9 mouse cellular contexts compared by ENCODE assay signal in genomic region chr5:127241925-127242762, GRCm38 (mm10). TPM values are rescaled to one million over a fixed set of nuclear protein-coding genes. Genes with fewer than 3 reads are reported as not detected.
A peak's percentile ranks its signal among the peaks of the same experiment; 100 is the strongest.
DNase-seq lines count a peak whose midpoint lies in the region; ATAC-seq lines count a peak whose summit lies in the region.
"Had no signal": no experiment of that assay in that cellular context is flagged by ENCODE, and none has a peak within 500 bp of the region (broad histone marks: within the 10 kb centered on the region; RNA-seq: fewer than 3 reads in every experiment).

No protein-coding gene starts in this region.

- peak overlapping the region; percentile 80 for H3K9ac ChIP-seq in heart, embryonic 13.5 days
- peak overlapping the region; percentile 44 for H3K9ac ChIP-seq in embryonic facial prominence, embryonic 15.5 days
- peak overlapping the region; percentile 75 for H3K9ac ChIP-seq in limb, embryonic 12.5 days (replicated peaks)
- H3K9ac ChIP-seq in neural tube, embryonic 14.5 days (replicated peaks; ENCODE audit: low read depth, low read length), result peak overlapping the region; percentile 54

- no peak for DNase-seq in heart, postnatal 14 days
- peak; percentile 65 for DNase-seq in ZHBTc4 (ENCODE audit: low read depth, low spot score)
- DNase-seq in left cerebral cortex, adult 8-10 months (ENCODE audit: low spot score in 2 of 2), result no peak
- DNase-seq in frontal cortex, postnatal 36 days (ENCODE audit: low spot score in 2 of 2), result no peak

- H3K4me1 ChIP-seq in heart, embryonic 13.5 days, result peaks cover 26% of the 10 kb centered on the region
- peaks cover 39% of the 10 kb centered on the region for H3K4me1 ChIP-seq in embryonic facial prominence, embryonic 15.5 days
- peaks cover 37% of the 10 kb centered on the region for H3K4me1 ChIP-seq in limb, embryonic 12.5 days (replicated peaks)
- peaks cover 7% of the 10 kb centered on the region; the same call in 1 of the 2 replicates for H3K4me1 ChIP-seq in neural tube, embryonic 14.5 days (ENCODE audit: control insufficient read depth, insufficient read depth, low read length)

- peak overlapping the region; percentile 72 for H3K4me3 ChIP-seq in heart, embryonic 13.5 days
- H3K4me3 ChIP-seq in embryonic facial prominence, embryonic 15.5 days (replicated peaks), result peak overlapping the region; percentile 79
- H3K4me3 ChIP-seq in limb, embryonic 12.5 days (replicated peaks), result peak overlapping the region; percentile 75
- peak overlapping the region; percentile 60 for H3K4me3 ChIP-seq in neural tube, embryonic 14.5 days (ENCODE audit: low read depth, low read length)

- H3K27ac ChIP-seq in heart, embryonic 13.5 days (replicated peaks), result no peak overlapping the region
- H3K27ac ChIP-seq in embryonic facial prominence, embryonic 15.5 days (replicated peaks), result peak overlapping the region; percentile 55; the same call in 1 of the 2 replicates
- H3K27ac ChIP-seq in limb, embryonic 12.5 days, result peak overlapping the region; percentile 86
- no peak overlapping the region for H3K27ac ChIP-seq in neural tube, embryonic 14.5 days (ENCODE audit: low read depth, low read length)

- H3K27me3 ChIP-seq in heart, embryonic 13.5 days (replicated peaks), result peaks cover 82% of the 10 kb centered on the region
- peaks cover 24% of the 10 kb centered on the region for H3K27me3 ChIP-seq in embryonic facial prominence, embryonic 15.5 days
- peaks cover 14% of the 10 kb centered on the region for H3K27me3 ChIP-seq in limb, embryonic 12.5 days
- no peaks in the 10 kb centered on the region; the same call in 1 of the 2 replicates for H3K27me3 ChIP-seq in neural tube, embryonic 14.5 days (ENCODE audit: control insufficient read depth, insufficient read depth, low read length)

- H3K4me2 ChIP-seq in heart, embryonic 13.5 days, result peak overlapping the region; percentile 84
- H3K4me2 ChIP-seq in embryonic facial prominence, embryonic 15.5 days (replicated peaks), result peak overlapping the region; percentile 88
- peak overlapping the region; percentile 85 for H3K4me2 ChIP-seq in limb, embryonic 12.5 days
- peak overlapping the region; percentile 73 for H3K4me2 ChIP-seq in neural tube, embryonic 14.5 days (ENCODE audit: low read depth, low read length)

- no peak for ATAC-seq in heart, embryonic 13.5 days (ENCODE audit: extremely low read depth, insufficient number of reproducible peaks, low FRiP score, low TSS enrichment)
- peak; percentile 60 for ATAC-seq in embryonic facial prominence, embryonic 15.5 days (ENCODE audit: insufficient number of reproducible peaks, low FRiP score, low TSS enrichment, low read depth)
- ATAC-seq in limb, embryonic 12.5 days (ENCODE audit: insufficient number of reproducible peaks, insufficient read depth, low FRiP score, low TSS enrichment, low read depth), result peak; percentile 69
- ATAC-seq in neural tube, embryonic 14.5 days (ENCODE audit: low read depth), result peak; percentile 78

- under 1% methylated on average over 71 of the region's 73 CpGs for WGBS in heart, embryonic 13.5 days
- WGBS in embryonic facial prominence, embryonic 15.5 days, result under 1% methylated on average over 69 of the region's 73 CpGs
- under 1% methylated on average over 62 of the region's 73 CpGs for WGBS in limb, embryonic 12.5 days
- WGBS in neural tube, embryonic 14.5 days, result under 1% methylated on average over 60 of the region's 73 CpGs

- H3K9me3 ChIP-seq in heart, embryonic 13.5 days, result 0 out of 2 replicates have a peak, but pooled peaks cover 7% of the 10 kb centered on the region
- no peaks in the 10 kb centered on the region for H3K9me3 ChIP-seq in embryonic facial prominence, embryonic 15.5 days (replicated peaks)
- H3K9me3 ChIP-seq in limb, embryonic 12.5 days, result peaks cover 9% of the 10 kb centered on the region; the same call in 1 of the 2 replicates
- H3K9me3 ChIP-seq in neural tube, embryonic 14.5 days (ENCODE audit: control insufficient read depth, low read length), result no peaks in the 10 kb centered on the region

- H3K36me3 ChIP-seq in heart, embryonic 13.5 days, result no peaks in the 10 kb centered on the region
- no peaks in the 10 kb centered on the region for H3K36me3 ChIP-seq in embryonic facial prominence, embryonic 15.5 days
- H3K36me3 ChIP-seq in limb, embryonic 12.5 days, result no peaks in the 10 kb centered on the region
- H3K36me3 ChIP-seq in neural tube, embryonic 14.5 days (ENCODE audit: control insufficient read depth, insufficient read depth, low read length), result no peaks in the 10 kb centered on the region

- intact Hi-C loops in heart, postnatal 14 days (cut with DNase I), result no loop called here

RNA-seq across cellular contexts. Expression of gene Tmem132c, which starts 0.5 kb away (rescaled TPM):
- polyA plus RNA-seq in heart, embryonic 13.5 days (2015; fragmentation: Nextera tagmentation; extraction: Ambion mirVana), result 2.5 and 2.9 TPM in 2 replicates
- under 1 TPM; 0.17 to 0.33 TPM for total RNA-seq in heart, postnatal 14 days (2021)
- 28.5 and 33.0 TPM in 2 replicates for polyA plus RNA-seq in embryonic facial prominence, embryonic 15.5 days (2015; fragmentation: Nextera tagmentation; extraction: Ambion mirVana)
- polyA plus RNA-seq in limb, embryonic 12.5 days (2016; fragmentation: Nextera tagmentation; extraction: Ambion mirVana), result 48.0 and 50.2 TPM in 2 replicates
- 9.4 and 16.0 TPM in 2 replicates for polyA plus RNA-seq in neural tube, embryonic 14.5 days (2014; fragmentation: Nextera tagmentation; extraction: Ambion mirVana)
- 1 to 10 TPM; 5.6 to 6.3 (median 6.2) TPM for total RNA-seq in left cerebral cortex, adult 8-10 months (2022)
- total RNA-seq: MEL had no signal

Comparison
In these comparisons a context has a peak if more than half of its experiments do, and no peak if none do; other contexts are left out.
1. H3K27ac ChIP-seq: peak in embryonic facial prominence, embryonic 15.5 days (single experiment) and limb, embryonic 12.5 days (single experiment); none in heart, embryonic 13.5 days (single experiment) and neural tube, embryonic 14.5 days (single experiment).
2. Peak in every context shown above with its lines, with median percentiles within 50 percentile points of each other: H3K4me2 ChIP-seq, H3K4me3 ChIP-seq and H3K9ac ChIP-seq.